Mouse (Mus musculus): Measurements from ENCODE around the gene Traf7. TPM values are rescaled to one million over a fixed set of nuclear protein-coding genes. Genes with fewer than 3 reads are reported as not detected.

Traf7 gene
- polyA plus RNA-seq, 1 experiment from 2014 or later = 64.3 TPM

DNA sequence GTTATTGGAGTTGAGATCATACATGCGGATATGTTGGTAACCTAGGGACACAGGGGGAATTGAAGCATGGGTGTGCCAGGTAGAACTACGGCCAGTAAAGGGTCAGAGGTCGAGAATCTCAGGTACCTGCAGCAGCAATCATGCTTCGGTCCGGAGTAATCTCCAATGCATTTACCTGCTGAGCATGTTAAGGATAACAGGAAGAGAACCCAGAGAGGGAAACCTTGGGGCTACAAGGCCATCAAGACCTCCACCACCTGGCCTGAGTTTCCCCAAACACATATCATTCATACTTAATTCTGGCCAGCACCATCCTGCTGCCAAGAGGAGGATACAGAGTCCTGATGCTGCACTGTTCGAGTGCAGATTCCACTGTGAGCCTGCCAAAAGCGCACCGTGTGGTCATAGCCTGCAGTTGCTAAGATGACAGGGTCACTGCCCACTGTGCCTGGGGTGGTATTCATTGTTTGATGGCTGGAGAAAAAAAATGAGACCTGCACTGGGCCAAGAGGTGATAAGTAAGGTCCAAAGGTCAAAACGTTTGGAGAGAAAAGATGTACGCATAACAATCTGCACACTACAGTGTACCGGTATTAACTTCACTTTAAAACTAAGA lies 49.6 kb downstream of the Traf7 start:
- no peak for DNase-seq (ENCODE audit: low spot score)

DNA sequence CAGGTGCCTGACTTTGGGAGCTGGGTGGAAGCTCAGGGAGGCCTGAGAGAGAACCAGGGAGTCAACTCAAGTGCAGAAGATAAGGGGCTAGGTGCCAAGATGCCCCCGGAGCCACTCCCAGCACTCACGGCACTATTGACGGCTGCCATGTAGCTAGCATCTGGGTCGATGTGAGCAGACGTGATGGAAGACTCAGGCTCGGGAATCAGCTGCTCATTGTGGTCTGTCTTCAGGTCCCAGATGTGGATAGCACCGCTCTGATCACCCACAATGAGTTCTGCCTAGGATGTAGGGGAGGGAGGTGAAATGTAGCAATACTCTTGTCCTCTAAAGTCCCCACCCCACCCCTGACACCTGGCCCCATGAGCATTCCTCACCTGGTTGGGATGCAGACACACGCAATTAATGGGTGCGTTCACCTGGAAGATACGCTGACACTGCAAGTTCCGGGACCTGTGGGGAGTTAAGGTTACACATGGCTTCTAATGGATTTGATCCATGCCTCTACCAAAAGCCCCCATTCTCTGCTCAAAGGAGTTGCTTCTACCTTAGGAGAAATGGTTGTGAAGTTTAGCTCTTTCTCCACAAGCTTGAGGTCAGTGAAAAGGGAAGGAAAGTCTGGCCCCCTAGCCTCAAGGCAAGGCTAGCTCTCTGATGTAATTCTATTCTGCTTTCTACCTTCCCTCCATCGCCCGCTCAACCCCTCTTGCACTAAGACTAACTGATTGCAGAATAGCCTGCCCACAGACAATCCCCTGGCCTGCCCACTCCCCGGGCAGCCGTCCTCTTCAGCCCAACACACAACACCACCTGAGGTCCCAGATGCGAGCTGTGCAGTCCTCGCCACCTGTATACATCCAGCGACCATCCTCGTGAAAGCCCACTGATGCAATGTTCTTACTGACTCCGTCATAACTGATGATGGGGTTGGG lies 50.4 kb downstream of the Traf7 start:
- DNase-seq (ENCODE audit: low spot score) = no peak

DNA sequence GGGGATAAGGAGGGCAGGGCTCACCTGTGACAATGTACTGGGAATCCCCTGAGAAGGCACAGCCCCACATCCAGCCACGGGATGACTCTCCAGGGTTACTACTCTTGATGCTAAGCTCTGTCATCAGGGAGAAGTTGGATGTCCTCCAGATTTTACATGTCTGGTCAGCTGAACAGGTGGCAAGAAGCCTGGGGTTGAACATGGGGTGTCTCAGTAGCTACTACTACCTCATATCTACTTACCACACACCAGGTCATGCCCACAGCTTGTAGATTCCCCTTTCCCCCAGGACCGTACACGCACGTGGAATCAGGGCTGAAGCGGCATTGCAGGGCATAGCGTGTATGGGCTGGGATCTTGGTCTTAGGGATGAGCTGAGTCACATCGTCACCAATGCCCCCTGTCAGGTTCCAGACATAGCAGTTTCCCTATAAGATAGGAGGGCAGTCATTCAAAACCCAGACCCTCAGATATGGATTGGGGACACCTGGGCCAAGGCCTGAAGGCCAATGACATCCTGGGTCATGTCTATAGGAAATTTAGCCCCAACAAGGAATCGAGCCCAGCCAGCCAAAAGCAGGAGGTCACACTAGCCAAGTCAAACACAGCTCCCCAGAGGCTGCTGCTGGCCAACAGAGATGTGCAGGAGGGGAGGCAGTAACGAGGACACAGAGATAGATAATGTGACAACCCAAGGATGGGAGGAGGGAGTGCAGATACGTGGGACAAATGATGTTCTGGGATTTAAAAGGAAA lies 51.5 kb downstream of the Traf7 start:
- DNase-seq (ENCODE audit: low spot score) = no peak

DNA sequence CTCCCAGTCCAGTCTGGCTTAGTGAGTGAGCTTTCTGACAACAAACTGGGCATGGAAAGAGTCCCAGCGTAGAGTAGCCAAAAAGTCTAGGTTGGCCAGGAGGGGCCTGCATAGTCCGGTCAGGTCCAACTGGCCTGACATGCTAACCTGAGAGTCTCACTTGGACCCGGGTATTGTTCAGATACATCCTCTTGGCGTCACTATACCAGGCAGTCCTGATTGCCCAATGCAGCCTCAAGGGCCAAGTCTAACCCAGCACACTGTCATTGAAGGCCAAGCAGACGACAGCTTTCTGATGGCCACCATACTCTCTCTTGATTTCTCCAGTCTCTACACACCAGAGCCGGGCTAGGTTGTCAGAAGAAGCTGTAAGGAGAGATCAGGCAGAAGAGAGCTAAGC lies 52.2 kb downstream of the Traf7 start:
- no peak for DNase-seq (ENCODE audit: low spot score)

DNA sequence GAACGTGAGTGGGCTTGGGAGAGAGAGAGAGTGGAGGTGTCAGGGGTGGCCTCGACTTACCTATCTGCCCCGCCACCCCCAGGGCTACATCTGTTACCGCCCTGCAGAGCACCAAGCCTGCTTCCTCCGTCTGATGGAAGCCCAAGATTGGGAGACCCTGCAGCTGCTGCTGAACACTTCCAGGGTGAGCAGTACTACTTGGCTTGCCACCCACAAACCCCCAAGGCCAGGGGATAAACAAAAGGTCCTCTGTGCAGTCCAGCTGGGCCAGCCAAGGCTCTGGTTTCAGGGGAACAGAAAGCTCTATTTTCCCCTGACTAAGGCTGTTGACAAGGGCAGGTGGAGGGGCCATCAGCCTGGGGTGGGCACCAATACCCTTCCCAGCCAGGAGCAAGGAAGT lies 53.2 kb downstream of the Traf7 start:
- no peak for DNase-seq (ENCODE audit: low spot score)

DNA sequence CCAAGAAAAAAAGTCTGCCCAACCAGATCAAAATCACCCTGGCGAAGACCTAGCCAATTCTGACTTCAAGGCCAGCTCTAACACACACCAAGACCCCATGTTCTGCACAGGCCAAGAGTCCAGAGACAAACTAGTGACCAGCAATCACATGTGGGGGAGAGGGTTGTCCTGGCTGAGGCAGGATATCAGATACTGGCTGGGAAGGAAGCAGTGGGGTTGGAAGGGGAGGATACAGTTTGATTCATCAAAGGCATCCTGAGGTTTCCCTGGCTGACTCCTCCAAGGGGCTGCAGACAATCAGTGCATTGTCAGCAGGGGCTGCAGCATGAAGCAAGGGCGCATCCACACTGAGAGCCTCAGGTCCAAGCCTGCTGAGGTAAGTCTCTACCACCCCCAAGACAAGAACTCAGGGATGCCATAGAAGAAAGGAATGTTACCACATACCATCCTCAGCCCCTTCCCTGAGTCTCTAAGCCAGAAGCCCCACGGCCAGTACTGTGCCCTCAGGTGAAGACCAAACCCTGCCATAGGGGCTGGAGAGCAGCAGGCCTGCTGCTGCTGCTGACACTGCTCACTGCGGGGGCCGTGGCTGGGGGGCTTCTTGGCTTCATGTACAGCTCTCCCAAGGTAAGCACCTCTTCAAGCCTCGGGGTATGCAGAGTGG lies 54.0 kb downstream of the Traf7 start, which contains the start of gene Bricd5:
Gene Bricd5, plus strand, starts transcription at position 273 of the 664 bp plus-strand sequence.
- no peak for DNase-seq (ENCODE audit: low spot score)

DNA sequence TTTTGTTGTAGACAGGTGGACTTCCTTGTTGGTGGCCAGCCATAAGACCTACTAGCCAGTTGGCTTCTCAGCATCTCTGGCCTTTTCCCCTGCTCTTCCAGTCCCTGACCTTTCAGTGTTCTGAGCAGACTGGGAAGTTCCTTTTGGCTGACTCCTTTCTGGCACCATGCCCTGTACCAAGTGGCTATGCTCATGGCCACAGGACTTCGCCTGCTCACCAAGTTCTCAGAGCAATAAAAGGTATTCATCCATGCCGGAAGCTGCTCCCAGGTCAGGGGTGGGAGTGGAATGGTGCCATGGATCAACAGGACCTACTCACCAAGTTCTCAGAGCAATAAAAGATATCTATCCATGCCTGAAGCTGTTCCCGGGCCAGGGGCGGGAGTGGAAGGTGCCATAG lies 55.2 kb downstream of the Traf7 start:
- DNase-seq (ENCODE audit: low spot score) = no peak

DNA sequence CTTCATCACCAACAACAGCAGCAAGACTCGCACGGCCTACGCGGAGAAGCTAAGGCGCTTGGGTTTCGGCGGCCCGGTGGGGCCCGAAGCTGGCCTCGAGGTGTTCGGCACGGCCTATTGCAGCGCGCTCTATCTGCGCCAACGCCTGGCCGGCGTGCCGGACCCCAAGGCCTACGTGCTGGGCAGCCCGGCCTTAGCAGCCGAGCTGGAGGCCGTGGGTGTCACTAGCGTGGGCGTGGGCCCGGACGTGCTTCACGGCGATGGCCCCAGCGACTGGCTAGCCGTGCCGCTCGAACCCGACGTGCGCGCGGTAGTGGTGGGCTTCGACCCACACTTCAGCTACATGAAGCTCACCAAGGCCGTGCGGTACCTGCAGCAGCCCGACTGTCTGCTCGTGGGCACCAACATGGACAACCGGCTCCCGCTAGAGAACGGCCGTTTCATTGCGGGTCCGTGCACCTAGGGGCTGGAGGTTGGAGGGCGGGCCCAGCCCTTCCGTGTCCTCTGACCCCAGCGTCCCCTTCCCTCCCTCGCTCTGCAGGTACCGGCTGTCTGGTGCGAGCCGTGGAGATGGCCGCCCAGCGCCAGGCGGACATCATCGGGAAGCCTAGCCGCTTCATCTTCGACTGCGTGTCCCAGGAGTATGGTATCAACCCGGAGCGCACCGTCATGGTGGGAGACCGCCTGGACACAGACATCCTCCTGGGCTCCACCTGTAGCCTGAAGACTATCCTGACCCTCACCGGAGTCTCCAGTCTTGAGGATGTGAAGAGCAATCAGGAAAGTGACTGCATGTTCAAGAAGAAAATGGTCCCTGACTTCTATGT lies 56.8 kb downstream of the Traf7 start:
- no peak for DNase-seq (ENCODE audit: low spot score)

DNA sequence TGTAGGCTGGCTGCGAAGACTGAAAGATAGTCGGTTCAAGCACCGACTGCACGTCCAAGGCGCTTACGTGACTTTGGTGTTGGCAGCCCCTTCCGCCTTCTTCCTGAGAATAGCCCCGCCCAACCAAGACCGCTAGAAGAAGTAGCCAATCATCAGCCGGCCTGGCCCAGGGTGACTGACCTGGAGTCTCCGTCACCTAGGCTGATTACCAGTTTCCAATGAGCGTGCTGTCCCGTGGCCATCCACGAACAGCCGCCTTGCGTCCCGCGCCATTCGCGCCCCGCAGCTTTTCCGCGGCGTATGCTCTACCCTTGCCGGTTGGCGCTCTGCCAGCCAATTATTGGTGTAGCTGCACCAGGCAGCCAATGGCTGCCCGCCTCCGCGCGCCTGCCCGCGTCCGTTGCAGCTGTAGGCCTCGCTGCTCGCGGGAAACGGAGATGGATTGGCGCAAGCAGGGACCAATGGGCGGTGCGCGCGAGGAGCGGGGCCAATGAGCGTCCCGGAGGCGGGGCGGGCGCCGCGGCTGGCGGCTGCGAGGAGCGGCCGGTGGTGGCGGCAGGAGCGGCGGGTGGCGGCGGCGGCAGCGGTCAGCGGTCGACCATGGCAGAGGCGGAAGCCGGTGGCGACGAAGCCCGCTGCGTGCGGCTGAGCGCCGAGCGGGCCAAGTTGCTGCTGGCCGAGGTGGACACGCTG lies 57.7 kb downstream of the Traf7 start, which contains the start of the genes E4f1 and Pgp:
Gene E4f1, minus strand, starts transcription at position 404 of the 693 bp plus-strand sequence.
Gene Pgp, plus strand, starts transcription at position 483 of the 693 bp plus-strand sequence.
- peak; percentile 98 for DNase-seq (ENCODE audit: low spot score)

DNA sequence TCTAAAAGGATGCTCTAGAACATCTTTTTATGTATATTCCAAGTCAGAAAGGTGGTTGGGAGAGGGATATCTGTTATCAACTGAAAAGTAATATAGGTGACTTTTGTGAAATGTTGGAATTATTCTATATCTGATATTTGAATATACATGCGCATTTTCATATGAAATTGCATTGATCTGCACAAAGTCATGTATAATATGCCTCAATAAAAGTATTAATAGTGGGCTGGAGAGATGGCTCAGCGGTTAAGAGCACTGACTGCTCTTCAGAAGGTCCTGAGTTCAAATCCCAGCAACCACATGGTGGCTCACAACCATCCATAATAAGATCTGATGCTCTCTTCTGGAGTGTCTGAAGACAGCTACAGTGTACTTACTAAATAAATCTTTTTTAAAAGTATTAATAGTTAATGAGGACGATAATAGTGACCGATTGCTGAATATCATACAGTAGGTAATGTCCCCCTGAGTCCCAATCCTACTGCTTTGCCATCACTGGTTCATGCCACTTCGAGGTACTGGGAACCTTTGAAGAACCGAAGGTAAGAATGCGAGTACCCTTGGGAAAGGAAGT lies 58.3 kb downstream of the Traf7 start:
- no peak for DNase-seq (ENCODE audit: low spot score)

DNA sequence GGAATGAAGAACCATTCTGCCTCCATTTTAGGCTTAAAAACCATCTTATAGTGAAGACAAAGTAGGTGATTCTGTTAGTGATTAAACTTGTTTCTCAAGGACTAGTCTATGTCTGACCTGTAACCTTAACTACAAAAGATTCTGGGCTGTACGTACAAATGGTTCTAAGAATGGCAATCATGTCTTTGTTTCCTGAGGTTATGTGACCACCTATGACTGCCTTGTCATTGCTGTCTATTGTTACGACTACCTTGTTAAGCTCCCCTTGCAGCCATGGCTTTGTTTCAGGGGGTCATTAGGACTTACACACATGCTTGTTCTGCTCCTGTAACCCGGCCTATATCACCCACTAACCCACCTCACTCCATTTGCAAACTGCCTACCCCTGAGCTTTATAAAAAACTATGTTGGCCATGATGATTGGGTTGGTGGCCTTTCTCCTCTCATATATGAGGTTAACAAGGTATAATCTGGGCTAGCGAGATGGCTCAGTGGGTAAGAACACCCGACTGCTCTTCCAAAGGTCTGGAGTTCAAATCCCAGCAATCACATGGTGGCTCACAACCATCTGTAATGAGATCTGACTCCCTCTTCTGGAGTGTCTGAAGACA lies 59.0 kb downstream of the Traf7 start:
- DNase-seq (ENCODE audit: low spot score) = no peak

DNA sequence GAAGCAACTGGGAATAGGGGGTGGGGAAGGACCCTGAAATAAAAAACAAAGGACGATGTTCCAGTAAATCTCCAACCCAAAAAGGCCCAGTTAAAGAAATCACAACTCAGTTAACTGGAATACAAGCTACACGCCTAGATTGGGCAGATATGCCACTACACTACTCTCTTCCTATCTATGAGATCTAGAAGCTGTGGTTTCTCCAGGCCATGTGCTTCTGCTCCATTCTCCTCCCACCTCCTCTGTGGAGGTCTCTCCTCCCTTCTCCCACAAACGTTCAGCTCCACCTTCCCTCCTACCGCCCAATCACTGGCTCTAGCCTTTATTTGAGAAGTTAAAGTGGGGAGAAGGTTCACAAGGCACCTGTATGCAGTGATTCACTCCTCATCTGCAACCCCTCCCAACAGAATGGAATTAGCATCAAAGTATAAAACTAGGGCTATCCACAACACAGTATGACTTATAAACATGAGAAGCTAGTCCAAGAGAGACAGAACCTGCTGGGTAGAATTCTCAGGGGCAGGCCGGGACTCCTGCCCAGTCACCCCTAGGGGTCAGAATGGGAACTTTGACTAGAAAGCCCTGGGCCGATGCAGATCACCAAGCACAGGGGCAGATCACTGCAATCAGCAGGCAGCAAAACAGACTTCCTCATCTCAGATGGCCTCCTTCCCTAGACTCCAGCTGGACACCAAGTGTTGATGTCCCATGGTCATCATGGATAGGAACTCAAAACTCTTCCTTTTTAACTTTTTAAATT lies 64.2 kb downstream of the Traf7 start:
- DNase-seq (ENCODE audit: low spot score) = no peak

DNA sequence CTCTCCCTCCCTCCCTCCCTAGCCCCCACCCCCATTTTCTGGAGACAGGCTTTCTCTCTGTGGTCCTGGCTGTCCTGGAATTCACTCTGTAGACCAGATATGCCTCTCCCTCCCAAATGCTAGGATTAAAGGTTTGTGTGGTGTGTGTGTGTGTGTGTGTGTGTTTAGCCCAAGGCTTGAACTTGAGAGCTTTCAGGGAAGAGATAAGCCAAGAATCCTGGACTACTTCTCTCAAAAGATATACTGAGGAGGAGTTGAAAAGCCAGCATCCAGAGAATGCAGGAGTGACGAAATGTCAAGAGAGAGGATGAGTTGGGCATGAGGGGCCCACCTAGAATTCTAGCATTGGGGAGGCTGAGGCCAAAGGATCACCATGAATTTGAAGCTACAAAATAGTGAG lies 64.8 kb downstream of the Traf7 start:
- no peak for DNase-seq (ENCODE audit: low spot score)

DNA sequence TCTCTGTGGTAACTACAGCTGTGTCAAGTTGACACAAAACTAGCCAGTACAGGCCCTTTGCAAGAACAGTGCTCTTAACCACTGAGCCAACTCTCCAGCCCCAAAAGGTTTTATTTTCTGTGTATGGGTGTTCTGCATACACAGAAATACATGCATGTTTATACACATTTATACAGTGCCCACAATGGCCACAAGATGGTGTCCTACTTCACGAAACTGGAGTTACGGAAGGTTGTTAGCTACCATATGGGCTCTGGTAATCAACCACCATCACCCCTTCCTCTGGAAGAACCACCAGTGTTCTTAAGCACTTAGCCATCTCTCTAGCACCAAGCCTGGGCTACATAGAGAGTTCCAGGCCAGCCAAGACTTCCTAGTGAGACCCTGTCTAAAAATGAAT lies 66.2 kb downstream of the Traf7 start:
- DNase-seq (ENCODE audit: low spot score) = peak; percentile 68

All from thymus, postnatal 0 days (tissue).